Mouse (Mus musculus) megakaryocyte progenitor cell, adult 5-6 weeks (primary cell): ENCODE results near the gene Taf13. TPM values are rescaled to one million over a fixed set of nuclear protein-coding genes. Genes with fewer than 3 reads are reported as not detected.
"Not testable (repeated sequence)": the region's sequence is repeated elsewhere in the genome, so short reads cannot be mapped to it uniquely, and the experiment has no call there.

Experiments
- ATAC-seq: replicated peaks from 2 replicates; pipeline ENCODE4 v1.8.0; 2016; ENCODE audit warnings: mild to moderate bottlenecking, moderate TSS enrichment, inconsistent platforms; ENCODE audit not compliant: poor library complexity
- total RNA-seq, 2 experiments: library from RNA; stranded (forward) in 1 of 2; stranded (reverse) in 1 of 2; fragments of 157-497, 149-512 nt in 1 of 2; fragments of 200-1000 nt in 1 of 2; gene quantifications; 2 replicates each; pipeline versions ENCODE4 v1.2.3 to v1.2.4; 2015 to 2017

Taf13 gene
- 12.9 and 15.6 TPM in 2 replicates for total RNA-seq (2015)
- 13.2 and 15.9 TPM in 2 replicates for total RNA-seq (2017)

DNA sequence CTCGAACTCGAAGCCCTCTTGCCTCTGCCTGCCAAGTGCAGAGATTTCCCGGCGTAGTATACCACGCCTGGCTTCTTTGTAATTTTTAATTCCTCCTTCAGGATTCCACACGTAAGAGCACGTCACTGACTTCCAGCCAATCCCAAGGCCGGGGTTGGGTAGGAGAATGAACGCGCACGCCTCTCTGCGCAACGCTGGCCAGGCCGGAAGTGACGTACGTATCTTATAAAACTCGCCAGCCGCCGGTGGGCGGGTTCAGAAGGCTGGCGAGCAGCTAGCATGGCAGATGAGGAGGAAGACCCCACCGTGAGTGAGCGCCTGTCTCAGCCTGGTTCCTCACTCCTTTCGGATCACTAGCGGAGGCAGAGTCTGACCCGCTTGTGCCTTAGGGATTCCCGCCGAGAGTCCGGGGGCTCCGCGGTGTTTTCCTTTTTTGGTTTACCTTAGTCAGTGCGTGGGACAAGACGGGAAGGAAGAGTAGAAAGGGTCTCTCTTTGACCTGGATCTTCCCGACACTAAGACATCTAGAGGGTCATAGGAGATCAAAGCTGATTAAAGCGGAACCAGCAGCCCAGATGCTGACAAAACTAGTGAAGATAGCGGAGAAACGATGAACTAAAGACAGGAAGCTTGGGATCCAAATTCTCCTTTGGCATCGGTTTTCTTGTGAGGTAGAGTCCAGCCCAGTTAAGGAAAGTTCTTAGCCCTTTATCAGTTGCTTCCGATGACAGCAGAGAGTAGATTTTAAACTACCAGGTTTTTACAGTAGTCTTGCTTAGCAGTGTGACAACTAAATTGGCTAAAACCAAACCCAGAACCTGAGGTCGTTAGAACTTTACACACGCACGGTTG is at the start of gene Taf13:
TSS of gene Taf13 (plus strand) at position 256 of the 852 bp plus-strand sequence.
- peak; percentile 96 for ATAC-seq

DNA sequence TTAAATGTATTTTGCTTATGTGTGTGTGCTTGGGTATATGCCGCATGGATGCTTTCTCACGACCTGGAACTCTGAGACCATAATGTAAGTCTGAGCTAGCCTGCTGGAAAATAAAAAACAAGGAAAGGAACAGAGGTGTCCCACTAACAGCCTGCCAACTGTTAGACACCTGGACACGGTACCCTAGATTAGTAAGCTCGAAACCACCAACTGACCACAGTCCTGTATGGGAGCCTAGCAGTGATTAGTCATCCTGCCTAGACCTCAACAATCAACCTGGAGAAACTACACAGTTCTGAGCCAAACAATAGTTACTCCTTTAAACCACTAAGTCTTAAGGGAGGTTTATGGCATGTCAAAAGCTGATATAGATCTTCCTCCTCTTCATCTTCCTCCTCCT is 48.1 kb upstream of the Taf13 start:
- ATAC-seq: no peak

DNA sequence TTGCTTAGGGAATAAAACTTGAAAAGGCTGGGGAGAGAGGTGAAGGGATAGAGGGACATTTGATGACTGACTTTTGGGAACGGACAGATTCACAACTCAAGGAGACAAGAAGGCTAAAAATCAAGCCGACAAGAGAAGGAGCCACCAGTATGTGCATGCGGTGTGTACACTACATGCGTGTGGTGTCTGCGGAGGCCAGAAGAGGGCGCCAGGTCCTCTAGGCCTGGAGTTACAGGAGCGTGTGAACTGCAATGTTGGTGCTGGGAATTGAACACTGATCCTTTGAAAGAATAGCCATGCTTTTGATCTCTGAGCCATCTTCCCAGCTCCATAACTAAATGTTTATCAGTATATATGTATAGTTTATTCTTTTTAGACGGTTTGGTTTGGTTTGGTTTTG is 43.0 kb upstream of the Taf13 start:
- 0 out of 2 replicates have a peak, but pooled peaks have one; percentile 31 for ATAC-seq

DNA sequence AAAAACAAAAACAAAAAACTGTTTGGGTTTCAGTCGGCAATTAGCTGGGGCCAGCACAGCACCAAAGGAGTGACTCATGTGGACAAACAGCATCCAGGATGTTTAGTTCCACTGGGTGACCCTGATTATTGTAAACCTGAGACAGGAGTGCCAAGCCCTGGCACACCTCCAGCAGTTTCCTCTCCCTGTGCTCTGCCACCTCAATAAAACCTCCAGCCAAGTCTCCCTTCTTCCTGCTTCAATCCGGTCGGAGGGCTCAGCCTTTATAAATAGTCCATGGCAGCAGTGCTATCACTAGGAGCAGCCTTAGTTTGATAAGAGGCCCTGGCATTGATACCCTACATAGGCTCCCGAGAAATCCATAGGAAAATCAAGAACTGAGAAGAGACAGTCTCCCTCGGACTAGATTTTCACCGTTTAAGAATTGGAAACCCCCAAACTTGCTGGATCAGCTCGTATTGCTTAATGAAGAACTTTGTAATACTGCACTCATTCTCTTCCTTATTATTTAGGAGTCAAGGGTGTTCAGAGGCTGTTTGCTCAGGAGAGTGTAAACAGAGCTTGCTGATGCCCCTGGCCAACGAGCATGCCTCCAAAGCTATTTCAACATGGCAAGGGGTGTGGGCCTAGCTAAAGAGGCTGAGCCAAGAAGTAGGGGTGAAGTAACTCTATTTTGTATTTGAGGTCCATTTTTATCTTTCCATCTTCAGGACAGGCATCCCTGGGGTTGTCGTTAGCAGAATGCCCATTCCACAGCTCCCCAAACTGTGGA is 38.2 kb upstream of the Taf13 start:
- ATAC-seq: no peak

DNA sequence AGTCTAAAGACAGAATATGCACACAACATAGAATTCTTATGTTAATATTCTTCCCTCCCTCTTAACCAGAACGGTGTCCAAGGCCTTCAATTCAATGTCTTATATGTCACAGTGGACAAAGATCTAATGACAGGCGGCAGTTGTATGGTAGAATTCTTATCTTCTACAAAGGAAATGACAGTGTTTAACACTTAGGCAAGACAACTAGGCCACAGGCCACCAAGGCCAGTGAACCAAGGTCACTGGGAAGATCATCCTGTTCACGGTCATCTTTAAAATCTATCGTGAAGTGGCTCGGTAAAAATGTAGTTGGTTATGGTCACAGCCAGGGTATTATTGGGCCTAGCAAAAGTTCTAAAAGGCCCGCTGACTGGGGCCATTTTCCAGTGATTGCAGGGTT is 37.5 kb upstream of the Taf13 start, which contains the start of gene 1700013F07Rik:
TSS of gene 1700013F07Rik (plus strand) at position 200 of the 400 bp plus-strand sequence.
- no peak for ATAC-seq

DNA sequence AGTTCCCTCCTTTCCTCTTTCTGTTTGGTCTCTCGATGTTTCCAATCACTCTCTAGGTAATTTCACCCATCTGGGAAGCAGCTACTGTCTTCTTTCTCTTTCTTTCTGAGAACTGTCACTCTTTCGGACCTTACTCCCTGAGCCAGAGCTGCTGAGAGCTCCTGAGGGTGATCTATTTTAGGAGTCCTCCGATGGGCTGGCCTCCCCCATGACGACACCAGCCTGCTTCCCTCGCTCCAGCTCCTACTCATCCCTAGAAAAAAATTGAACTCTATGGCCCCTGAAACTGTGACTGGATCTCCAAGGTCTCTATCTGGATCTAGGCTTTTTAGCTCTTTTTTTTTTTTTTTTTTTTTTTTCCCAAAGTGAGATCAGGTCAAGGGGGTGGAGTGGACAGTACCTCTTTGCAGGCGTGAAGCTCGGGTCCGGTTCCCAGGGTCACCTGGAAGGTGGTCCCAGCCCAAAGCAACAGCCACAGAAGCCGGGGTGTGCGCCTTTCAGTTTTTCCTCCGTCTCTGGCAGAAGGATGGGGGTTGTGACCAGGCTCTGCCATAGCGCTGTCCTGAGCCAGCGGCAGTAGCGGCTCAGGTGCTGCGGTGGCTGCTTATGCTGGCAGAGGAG is 35.5 kb upstream of the Taf13 start:
- ATAC-seq: no peak

DNA sequence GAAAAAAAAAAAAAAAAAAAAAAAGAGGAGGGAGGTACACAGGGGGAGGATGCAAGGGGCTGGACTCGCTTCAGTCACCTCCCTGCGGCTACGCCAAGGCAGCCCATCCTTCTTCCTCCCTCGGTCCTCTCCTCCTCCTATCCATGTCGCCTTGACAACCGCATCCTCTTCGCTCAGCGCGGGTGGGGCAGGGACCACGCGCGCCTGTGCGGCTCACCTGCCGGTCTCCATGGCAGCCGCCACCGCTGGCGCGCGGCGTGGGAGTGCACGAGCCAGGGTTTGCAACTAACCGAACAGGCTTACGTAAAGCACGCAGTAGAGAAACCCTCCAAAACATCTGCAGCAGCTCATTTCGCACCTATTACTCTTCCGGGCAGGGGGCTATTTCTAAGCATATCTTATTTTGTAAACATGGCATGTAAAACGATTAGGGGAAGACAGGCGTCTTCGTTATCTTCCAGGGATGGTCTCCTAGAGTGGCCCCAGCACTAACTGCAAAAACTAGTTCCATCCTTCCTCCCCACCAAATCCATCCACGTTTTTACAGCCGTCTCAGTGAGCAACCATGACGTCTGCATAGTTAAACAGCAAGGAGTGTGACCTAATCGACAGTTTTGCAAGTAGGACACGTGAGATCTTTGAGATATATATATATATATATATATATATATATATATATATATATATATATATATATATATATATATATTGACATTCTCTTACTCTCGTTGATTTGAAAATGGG is 34.8 kb upstream of the Taf13 start, which contains the start of gene 5330417C22Rik:
TSS of gene 5330417C22Rik (minus strand) at position 20 of the 744 bp plus-strand sequence.
- ATAC-seq: peak; percentile 29

DNA sequence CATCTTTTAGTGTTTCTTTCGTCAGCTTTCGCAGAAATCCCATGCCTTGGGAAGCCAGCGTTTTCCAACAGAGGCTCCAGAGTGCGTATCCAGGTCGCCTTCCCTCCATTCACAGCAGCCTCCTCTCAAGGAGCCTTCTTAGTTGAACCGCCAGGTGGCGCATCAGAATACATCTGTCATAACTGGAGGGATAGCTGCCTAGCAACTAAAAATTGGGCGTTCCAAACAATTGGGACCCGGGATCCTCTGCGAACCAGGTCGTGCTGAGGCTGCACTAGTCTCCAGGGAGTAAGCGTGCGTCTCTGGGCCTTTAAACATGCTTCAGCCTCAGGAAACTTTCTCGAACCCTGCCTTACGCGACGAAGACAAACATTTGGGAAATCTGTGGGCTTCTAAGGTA is 34.2 kb upstream of the Taf13 start:
- ATAC-seq: peak; percentile 95

DNA sequence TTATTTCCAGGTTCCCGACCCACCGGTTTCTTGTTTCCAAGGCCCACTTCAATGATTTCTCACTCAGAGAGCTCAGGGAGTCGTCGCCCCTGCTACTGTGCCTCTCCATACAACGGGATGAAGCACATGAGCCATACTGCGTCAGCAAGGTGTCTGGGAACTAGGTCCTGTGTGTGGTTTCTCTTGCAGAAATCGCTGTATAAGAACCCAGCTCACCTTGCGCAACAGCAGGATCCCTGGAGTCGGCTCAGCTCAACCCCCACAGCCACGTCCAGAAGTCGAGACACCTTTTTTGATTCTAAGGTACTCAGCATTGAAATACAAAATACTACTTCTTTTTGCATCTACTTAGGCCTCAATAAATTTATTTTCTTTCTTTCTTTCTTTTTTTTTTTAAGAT is 29.2 kb upstream of the Taf13 start:
- no peak for ATAC-seq

DNA sequence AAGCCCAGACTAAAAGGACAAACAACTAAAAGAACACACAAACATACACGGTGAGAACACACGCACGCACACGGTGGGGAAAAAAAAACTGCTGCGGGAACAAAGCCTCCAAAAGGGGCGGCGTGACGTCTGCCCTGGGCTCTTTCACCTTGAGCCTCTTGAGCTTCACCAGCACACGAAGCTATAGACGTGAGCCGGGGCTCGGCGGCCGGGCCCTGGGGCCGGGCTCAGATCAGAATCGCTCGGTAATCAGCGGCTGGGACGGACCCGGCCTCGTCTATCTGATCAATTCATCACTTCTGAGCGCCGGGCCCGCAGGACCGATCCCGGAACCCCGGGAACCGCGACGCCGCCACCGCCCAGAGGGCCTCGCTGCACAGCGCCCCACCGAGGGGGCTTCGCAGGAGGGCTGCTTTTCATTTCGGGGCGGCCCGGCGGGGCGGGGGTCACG is 17.4 kb upstream of the Taf13 start:
- ATAC-seq: peak; percentile 38

DNA sequence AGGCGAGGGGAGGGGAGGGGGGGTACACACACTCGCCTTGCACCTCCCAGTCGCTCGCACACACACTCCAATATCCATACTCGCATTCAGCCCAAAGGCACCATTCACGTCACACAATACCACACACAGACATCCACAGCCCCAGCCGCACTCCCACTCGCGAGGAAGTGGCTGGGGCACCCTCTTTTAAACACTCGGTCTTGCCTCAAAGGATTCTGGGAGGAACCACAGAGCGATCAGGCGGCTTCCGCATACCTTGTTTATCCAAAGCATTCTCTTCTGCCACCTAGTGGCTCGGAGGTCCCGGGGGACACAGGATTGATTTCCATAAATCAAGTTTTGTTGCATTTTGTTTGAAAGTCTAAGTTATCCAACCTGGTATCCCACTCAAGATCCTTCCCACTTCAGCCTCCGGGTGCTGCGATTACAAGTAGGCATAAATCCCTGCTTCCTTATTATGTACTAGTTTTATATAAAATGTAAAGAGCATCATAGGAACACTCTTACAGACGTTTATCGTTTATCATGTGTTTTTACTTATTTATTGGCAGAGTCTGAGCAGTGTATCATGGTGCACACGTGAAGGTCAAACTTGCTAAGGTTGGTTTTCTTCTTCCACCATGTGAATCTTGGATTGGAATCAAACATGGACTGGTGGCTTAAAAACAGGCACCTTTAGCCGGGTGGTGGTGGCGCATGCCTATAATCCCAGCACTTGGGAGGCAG is 16.7 kb upstream of the Taf13 start:
- ATAC-seq: peak; percentile 98

DNA sequence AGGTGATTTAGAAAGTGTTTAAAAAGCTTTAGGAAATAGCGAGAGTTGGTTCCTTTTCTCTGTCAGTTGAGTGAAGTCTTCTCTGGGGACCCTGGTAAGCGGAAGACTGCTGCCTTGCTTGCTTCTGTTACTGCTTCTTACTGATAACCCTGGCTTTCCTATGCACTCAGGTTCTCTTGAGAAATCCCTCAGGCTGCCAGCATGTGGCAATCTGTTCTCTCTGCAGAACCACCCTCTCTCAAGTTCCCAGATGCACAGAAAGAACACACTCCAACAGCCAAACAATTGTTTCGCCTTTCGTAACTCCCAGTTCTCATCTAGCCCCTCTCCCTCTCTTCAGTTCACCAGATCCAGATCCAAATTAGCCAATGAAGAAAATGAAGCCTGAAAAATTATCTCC is 13.6 kb upstream of the Taf13 start:
- peak; percentile 13; the same call in 1 of the 2 replicates for ATAC-seq

DNA sequence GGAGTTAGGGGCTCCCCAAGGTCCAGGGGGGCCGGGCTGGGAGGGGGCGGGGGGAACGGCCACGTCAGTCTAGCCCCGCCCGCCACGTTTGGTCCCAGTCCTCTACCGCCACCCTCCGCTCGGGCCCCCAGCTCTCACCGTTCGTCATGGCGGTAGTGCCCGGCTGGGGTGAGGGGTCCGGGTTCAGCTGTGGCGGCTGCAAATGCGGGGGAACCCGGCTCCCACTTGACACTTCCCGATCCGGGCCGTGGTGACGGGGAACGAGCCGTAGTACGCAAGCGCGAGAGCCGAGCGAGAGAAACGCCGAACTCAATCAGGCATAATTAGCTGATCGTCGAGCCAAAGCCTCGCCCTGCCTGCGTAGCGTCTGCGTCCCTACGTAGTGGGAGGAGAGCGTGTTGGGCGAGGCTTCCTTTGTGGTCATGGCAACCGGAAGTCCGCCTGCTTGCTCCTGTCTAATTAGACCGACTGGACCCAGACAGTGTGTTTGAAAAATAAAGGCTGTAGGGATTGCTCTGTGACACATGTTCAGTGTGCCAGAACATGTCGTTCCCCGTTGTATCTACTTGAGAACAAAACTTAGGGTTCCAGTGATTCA is 9.3 kb upstream of the Taf13 start, which contains the start of gene Tmem167b:
TSS of gene Tmem167b (minus strand) at position 334 of the 598 bp plus-strand sequence.
- ATAC-seq: peak; percentile 90

DNA sequence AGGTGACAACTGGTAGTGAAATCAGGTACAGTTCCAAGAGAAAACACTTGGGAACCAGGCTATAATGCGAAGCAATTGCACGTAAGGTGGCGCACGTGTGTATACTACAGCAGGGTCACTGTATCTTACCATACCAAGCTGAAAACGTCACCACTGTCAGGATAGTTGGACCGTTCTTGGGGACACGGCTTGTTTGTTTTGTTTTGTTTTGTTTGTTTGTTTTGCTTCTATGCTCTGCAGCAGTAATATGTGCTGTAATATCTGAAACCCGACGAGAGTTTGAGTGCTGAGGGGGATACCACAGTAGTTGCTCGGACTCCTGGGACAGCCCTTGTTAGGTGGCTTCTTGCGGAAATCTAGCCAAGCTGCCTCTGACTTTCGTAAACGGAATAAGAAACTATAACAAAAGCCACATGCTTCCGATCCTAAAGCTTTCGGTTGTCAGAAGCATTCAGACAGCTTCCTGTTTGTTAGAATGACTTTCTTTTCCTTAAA is 8.7 kb upstream of the Taf13 start:
- peak; percentile 56 for ATAC-seq

DNA sequence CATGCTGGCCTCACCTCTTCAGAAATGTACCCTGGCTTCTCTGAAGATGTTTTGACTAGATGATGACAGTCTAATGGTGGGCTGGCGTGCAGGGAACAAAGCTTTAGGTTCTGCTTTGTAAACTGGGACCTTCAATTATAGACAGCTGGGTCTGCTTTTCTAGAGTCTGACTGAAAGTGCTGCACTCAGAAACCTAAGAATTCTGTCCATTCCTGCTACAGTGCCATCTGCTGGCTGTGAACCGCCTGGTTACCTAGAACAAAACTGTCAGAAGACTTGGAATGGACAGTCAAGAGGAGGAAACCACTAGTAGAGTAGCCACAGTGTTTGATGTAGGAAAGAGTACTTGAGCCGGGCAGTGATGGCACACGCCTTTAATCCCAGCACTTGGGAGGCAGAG is 8.2 kb upstream of the Taf13 start:
- peak; percentile 65 for ATAC-seq

DNA sequence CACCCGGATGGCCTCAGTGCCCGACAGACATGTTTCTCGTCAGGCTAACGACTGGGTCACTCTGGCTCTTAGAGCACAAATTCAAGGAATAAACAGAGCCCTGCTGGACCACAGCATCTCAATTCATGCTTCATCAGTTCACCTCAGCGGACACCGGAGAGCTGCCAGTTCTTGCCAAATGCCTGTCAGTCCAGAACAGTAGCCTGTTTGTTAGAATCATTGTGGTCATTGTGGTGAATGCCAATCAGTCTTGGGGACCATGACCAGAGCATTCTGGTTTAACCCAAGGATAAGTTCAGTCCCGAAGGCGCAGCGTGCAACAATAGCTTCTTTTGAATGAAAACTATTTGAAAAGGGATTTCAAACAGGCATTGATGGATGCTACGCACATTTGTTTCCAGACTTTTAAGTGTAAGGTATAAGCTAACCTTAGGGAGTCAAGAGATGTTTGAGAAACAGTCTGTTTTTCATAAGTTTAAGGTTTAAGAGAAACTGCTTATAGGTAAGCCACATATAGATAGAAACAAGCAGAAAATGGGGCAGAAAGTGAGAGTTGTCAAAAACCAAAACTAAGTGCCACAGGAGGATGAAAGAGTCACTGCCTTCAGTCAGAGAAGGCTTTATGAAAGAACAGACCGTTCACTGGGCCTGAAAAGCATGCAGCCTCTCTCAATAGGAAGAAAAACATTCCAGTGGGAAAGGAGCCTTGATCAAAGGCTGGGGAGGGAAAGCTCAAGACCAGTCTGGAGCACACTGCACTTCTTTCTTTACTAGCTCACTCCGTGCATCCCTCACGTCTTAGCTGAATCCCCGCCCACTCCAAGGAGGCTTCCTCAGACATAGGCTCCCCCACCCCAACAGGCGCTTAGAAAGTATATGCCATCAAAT is 3.3 kb upstream of the Taf13 start:
- ATAC-seq: no peak

DNA sequence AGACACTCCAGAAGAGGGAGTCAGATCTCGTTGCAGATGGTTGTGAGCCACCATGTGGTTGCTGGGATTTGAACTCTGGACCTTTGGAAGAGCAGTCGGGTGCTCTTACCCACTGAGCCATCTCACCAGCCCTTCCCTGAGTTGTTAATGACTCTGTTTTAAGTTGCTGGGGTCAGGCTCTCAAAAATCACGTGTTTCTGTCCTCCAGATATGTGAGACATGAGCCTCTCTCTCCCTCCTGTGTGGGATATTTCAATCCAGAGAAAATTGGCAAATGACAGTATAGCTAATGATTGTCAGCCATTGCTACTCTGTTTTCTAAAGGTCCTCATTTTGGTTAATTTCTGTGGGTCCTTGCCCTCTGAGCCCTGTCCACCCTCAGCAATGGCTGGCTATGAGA is 1.9 kb upstream of the Taf13 start:
- not testable (repeated sequence) for ATAC-seq

DNA sequence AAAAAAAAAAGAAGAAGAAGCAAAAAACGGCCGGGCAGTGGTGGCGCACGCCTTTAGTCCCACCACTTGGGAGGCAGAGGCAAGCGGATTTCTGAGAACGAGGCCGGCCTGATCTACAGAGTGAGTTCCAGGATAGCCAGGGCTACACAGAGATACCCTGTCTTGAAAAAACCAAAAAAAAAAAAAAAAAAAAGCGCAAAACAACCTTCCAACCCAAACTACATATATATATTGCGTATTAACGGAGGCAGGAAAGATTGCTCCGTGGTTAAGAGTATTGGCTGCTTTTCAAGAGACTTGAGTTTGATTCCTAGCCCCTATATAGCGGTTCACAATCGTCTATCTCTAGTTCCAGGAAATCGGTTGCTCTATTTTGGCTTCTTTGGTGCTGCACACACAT is 685 bp upstream of the Taf13 start:
- ATAC-seq: no peak
